Mouse (Mus musculus) liver, adult 2 months (tissue): ENCODE measurements around the gene Arf6. TPM values are rescaled to one million over a fixed set of nuclear protein-coding genes. Genes with fewer than 3 reads are reported as not detected.

Experiments
- DNase-seq: peaks from one replicate; pipeline ENCODE4 v3.0.0-alpha.2; 2011; ENCODE audit warnings: low read depth, low spot score; ENCODE audit errors: extremely low read depth
- H3K27ac ChIP-seq: fragments of 200-500 bp; replicated peaks from 2 replicates; pipeline ENCODE4 v1.5.1; 2012; ENCODE audit warnings: low read depth, mild to moderate bottlenecking, control low read depth, inconsistent platforms, low read length; ENCODE audit not compliant: insufficient read depth
- H3K27me3 ChIP-seq: fragments of 200-500 bp; 2 replicates; pipeline ENCODE4 v1.6.1; 2012; ENCODE audit warnings: mild to moderate bottlenecking, moderate library complexity, low read length, inconsistent platforms; ENCODE audit not compliant: control insufficient read depth, insufficient read depth
- H3K36me3 ChIP-seq: fragments of 200-500 bp; 2 replicates; pipeline ENCODE4 v1.6.1; 2012; ENCODE audit warnings: low read length, inconsistent platforms; ENCODE audit not compliant: control insufficient read depth, insufficient read depth
- H3K4me1 ChIP-seq: fragments of 200-500 bp; 2 replicates; pipeline ENCODE4 v1.6.1; 2011; ENCODE audit warnings: low read length; ENCODE audit not compliant: control insufficient read depth, insufficient read depth
- H3K4me3 ChIP-seq: fragments of 200-500 bp; 2 replicates; pipeline ENCODE4 v1.5.1; 2011; ENCODE audit warnings: low read depth, mild to moderate bottlenecking, control low read depth, low read length, moderate library complexity; ENCODE audit not compliant: insufficient read depth
- H3K79me2 ChIP-seq: fragments of 200-500 bp; 2 replicates; pipeline ENCODE4 v1.6.1; 2012; ENCODE audit warnings: inconsistent platforms, mild to moderate bottlenecking, low read length, moderate library complexity; ENCODE audit not compliant: control insufficient read depth, insufficient read depth
- H3K9ac ChIP-seq: fragments of 200-500 bp; 2 replicates; pipeline ENCODE4 v1.6.1; 2012; ENCODE audit warnings: low read depth, mild to moderate bottlenecking, control low read depth, inconsistent platforms, low read length
- CTCF ChIP-seq: fragments of 200-500 bp; IDR thresholded peaks from 2 replicates; pipeline ENCODE4 v1.5.1; 2011; ENCODE audit warnings: low read depth, low read length, control low read depth
- POLR2A ChIP-seq: fragments of 200-500 bp; IDR thresholded peaks from 2 replicates; pipeline ENCODE4 v1.6.1; 2011; ENCODE audit warnings: low read length, control low read depth; ENCODE audit not compliant: insufficient read depth; ENCODE audit errors: extremely low read depth
- WGBS: fragments of 180-500 bp; shearing (Covaris S2); methylation state at CpG from one replicate; pipeline ENCODE4 v1.1.7; 2018; 5-methylcytosine and 5-hydroxymethylcytosine counted together
- polyA plus RNA-seq: library from polyadenylated mRNA; depleted of rRNA; stranded (reverse); fragments of >200 nt; gene quantifications from 2 replicates; pipeline ENCODE4 v1.2.3, GENCODE M21; 2012; rRNA removed
- total RNA-seq: library from RNA; depleted of rRNA; stranded (reverse); fragments of >200 nt; gene quantifications from 2 replicates; pipeline ENCODE4 v1.2.3, GENCODE M21; 2014; rRNA removed

The Arf6 gene
- 40.7 and 48.3 TPM in 2 replicates for total RNA-seq
- polyA plus RNA-seq = 62.7 and 66.7 TPM in 2 replicates

DNA sequence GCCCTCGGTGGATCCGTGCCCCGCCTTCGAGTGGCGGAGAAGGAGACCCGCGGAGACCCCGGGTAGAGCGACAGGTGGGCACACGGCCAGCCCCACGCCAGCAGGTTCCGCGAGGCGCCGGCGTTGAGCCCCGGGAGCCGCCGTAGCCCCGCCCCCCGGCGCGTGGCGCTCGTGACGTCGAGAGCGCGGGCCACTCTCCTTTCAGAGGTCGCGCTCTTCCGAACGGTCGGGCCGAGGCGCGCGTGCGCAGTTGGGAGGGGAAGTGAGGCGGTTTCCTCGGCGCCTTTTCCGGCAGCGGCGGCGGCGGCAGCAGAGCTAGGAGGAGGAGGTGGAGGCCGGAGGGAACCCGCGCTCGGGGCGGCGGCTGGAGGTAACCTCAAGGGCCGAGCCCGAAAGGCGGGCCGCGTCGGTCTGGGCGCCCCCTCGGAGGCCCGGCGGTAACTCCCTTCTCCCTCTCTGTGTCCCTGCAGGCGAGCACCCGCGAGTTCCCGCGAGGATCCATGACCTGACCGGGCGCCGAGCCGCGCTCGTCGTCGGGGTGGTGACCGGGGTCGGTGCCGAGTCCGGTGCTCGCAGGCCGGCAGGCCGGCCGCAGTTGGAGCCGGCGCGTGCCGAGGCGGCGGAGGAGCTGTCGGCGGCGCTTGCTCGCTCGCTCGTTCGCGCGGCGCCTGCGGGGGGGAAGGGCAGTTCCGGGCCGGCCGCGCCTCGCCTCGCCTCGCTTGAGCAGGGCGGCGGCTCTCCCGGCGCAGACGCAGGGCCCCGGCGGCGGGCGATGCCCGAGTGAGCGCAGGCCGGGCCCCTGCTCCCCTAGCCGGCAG lies at the start of gene Arf6, which contains the start of gene Gm9887:
Arf6 (plus strand) TSS at position 297 of the 818 bp plus-strand sequence.
Gm9887 (minus strand) TSS at position 605 of the 818 bp plus-strand sequence.
- H3K4me3 ChIP-seq = peak within 1 kb of the TSS; percentile 87
- DNase-seq = peak; percentile 75
- H3K27me3 ChIP-seq = no peaks in the 10 kb centered on the region
- H3K36me3 ChIP-seq = peaks cover 5% of the 10 kb centered on the region
- H3K4me1 ChIP-seq = peaks cover 14% of the 10 kb centered on the region
- H3K27ac ChIP-seq = peak within 1 kb of the TSS; percentile 98
- peak within 1 kb of the TSS; percentile 99 for H3K9ac ChIP-seq
- peaks cover 17% of the 10 kb centered on the region for H3K79me2 ChIP-seq
- TF ChIP-seq CTCF = no peak
- TF ChIP-seq POLR2A = peak; percentile 83; the same call in 1 of the 2 replicates
- WGBS = under 1% methylated on average over 121 of the region's 121 CpGs

DNA sequence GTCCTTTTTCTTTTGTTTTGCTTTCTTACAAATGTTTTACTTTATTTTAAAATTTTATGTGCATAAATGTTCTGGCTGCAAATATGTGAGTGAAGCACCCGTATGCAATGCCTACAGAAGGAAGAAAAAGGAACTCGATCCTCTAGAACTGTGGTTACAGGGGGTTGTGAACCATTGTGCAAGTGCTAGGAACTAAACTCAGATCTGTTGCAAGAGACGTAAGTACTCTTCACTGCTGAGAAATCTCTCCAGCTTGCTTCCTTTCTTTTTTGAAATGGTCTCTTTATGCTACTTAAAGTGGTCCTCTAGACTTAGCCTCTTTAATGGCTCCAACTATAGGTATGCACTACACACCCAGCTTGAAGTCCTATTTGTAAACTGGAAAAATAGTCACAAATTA lies 40.8 kb upstream of the Arf6 start:
- H3K4me1 ChIP-seq = no peaks in the 10 kb centered on the region
- H3K9ac ChIP-seq = no peak overlapping the region
- no peaks in the 10 kb centered on the region for H3K27me3 ChIP-seq
- TF ChIP-seq CTCF (no peak), POLR2A (no peak)
- no peaks in the 10 kb centered on the region for H3K79me2 ChIP-seq
- peak; percentile 25 for DNase-seq
- H3K27ac ChIP-seq = no peak overlapping the region
- no peak overlapping the region for H3K4me3 ChIP-seq
- peaks cover 43% of the 10 kb centered on the region for H3K36me3 ChIP-seq
- 94% methylated on average over 3 of the region's 3 CpGs for WGBS

DNA sequence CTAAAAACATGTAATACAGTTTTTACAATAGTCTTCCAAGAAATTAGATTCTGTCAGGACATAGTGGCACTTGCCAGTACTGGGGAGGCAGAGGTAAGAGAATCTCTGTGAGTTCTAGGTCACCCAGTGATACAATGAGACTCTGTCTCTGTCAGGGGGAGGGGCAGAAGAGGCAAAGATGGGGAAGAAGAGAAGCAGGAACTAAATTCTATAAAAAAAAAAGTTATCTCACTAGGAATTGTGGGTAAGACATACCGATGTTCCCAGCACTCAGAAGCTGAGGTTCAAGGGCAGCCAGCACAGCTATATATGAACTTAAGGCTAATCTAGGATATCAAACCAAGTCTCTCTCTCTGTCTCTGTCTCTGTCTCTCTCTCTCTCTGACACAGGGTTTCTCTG lies 39.8 kb upstream of the Arf6 start:
- no peaks in the 10 kb centered on the region for H3K27me3 ChIP-seq
- DNase-seq = no peak
- H3K36me3 ChIP-seq = peaks cover 44% of the 10 kb centered on the region
- no peaks in the 10 kb centered on the region for H3K4me1 ChIP-seq
- H3K79me2 ChIP-seq = no peaks in the 10 kb centered on the region
- no peak overlapping the region for H3K9ac ChIP-seq
- no peak overlapping the region for H3K4me3 ChIP-seq
- 65% methylated on average over 1 of the region's 1 CpGs for WGBS
- H3K27ac ChIP-seq = no peak overlapping the region
- TF ChIP-seq CTCF (no peak), POLR2A (no peak)

DNA sequence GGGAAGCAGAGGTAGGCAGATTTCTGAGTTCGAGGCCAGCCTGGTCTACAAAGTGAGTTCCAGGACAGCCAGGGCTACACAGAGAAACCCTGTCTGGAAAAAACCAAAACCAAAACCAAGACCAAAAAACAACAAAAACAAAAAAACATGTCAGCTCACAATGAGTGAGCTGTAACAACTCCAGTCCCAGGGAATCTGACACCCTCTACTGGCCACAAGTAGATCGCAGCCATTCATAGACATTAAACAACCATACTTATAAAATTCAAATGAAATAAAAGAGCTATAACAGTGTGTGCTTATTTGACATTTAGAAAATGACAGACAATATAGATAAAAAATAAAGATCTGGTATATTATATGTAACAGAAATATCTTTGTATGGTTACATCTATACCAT lies 38.4 kb upstream of the Arf6 start:
- Histone ChIP-seq H3K9ac (no peak overlapping the region), H3K4me1 (no peaks in the 10 kb centered on the region), H3K4me3 (no peak overlapping the region), H3K36me3 (peaks cover 44% of the 10 kb centered on the region), H3K27me3 (no peaks in the 10 kb centered on the region), H3K79me2 (no peaks in the 10 kb centered on the region; the same call in 1 of the 2 replicates), H3K27ac (no peak overlapping the region)
- WGBS = 84% methylated on average over 2 of the region's 2 CpGs
- DNase-seq = no peak
- no peak; the same call in 1 of the 2 replicates for TF ChIP-seq CTCF
- TF ChIP-seq POLR2A = no peak

DNA sequence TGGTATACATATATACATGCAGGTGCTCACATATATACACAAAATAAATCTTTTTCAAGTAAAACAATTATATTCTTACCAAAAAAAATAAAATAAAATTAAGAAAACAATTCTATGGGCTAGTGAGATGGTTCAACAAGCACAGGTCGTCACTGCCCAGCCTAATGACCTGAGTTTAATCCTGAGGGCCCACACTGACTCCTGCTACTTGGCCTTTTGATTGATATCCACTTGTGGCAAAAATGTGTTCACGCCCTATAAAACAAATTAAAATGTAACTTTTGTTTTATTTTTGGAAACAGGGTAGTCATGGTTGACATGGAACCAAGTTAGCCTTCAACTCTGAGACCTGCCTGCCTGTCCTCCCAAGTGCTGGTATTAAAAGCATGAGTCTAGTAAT lies 22.0 kb upstream of the Arf6 start:
- no peak overlapping the region for H3K9ac ChIP-seq
- no peak overlapping the region for H3K27ac ChIP-seq
- no peaks in the 10 kb centered on the region for H3K4me1 ChIP-seq
- H3K27me3 ChIP-seq = no peaks in the 10 kb centered on the region
- H3K4me3 ChIP-seq = no peak overlapping the region
- H3K36me3 ChIP-seq = peaks cover 62% of the 10 kb centered on the region
- 85% methylated on average over 2 of the region's 2 CpGs for WGBS
- no peaks in the 10 kb centered on the region for H3K79me2 ChIP-seq
- TF ChIP-seq CTCF (no peak), POLR2A (no peak)
- DNase-seq = no peak

DNA sequence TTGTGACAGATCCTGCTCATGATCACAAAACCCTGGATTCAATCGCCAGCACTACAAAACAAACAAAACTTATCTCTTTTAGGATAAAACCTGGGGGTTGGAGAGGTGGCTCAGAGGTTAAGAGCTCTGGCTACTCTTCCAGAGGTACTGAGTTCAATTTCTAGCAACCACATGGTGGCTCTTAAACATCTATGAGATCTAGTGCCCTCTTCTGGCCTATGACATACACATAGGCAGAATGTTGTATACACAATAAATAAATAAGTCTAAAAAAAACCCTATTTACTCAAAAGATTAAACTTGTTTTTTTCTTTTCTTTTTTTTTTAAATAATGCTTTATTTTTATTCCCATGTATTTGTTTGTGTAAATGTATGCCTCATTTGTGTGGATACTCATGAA lies 20.3 kb upstream of the Arf6 start:
- Histone ChIP-seq H3K79me2 (no peaks in the 10 kb centered on the region), H3K4me1 (no peaks in the 10 kb centered on the region; the same call in 1 of the 2 replicates), H3K27me3 (no peaks in the 10 kb centered on the region), H3K27ac (no peak overlapping the region), H3K9ac (no peak overlapping the region), H3K4me3 (no peak overlapping the region), H3K36me3 (peaks cover 52% of the 10 kb centered on the region)
- 48% methylated on average over 1 of the region's 1 CpGs for WGBS
- TF ChIP-seq CTCF (no peak), POLR2A (no peak)
- DNase-seq = no peak
